Mouse (Mus musculus) lung, embryonic 16.5 days (tissue): ENCODE data around the gene Sh3rf1. TPM values are rescaled to one million over a fixed set of nuclear protein-coding genes. Genes with fewer than 3 reads are reported as not detected.

Experiments used
- ATAC-seq: fragments of 200-750 bp; cut with Nextera tagmentation; 2 replicates; pipeline ENCODE4 v1.8.0; 2017; ENCODE audit warnings: low read depth, mild to moderate bottlenecking, moderate library complexity
- H3K27ac ChIP-seq: fragments of 300-500 bp; sonication (generic); 2 replicates; pipeline ENCODE4 v1.5.1; 2014; ENCODE audit warnings: mild to moderate bottlenecking, control low read depth, low read length
- H3K27me3 ChIP-seq: fragments of 300-500 bp; sonication (generic); 2 replicates; pipeline ENCODE4 v1.6.1; 2014; ENCODE audit warnings: low read depth, low read length, mixed read lengths; ENCODE audit not compliant: control insufficient read depth, insufficient read depth
- H3K36me3 ChIP-seq: fragments of 300-500 bp; sonication (generic); 2 replicates; pipeline ENCODE4 v1.6.1; 2014; ENCODE audit warnings: low read length; ENCODE audit not compliant: control insufficient read depth, insufficient read depth
- H3K4me1 ChIP-seq: fragments of 300-500 bp; sonication (generic); replicated peaks from 2 replicates; pipeline ENCODE4 v1.6.1; 2014; ENCODE audit warnings: low read length, mixed read lengths; ENCODE audit not compliant: control insufficient read depth, insufficient read depth
- H3K4me2 ChIP-seq: fragments of 300-500 bp; sonication (generic); 2 replicates; pipeline ENCODE4 v1.6.1; 2014; ENCODE audit warnings: low read depth, low read length, control low read depth
- H3K4me3 ChIP-seq: fragments of 300-500 bp; sonication (generic); 2 replicates; pipeline ENCODE4 v1.5.1; 2014; ENCODE audit warnings: mild to moderate bottlenecking, low read length, control low read depth
- H3K9ac ChIP-seq: fragments of 300-500 bp; sonication (generic); 2 replicates; pipeline ENCODE4 v1.6.1; 2014; ENCODE audit warnings: low read length, control low read depth
- H3K9me3 ChIP-seq: fragments of 300-500 bp; sonication (generic); 2 replicates; pipeline ENCODE4 v1.6.1; 2016; ENCODE audit warnings: low read length; ENCODE audit not compliant: control insufficient read depth
- WGBS: fragments of 180-500 bp; shearing (Covaris S2); extraction: QIAGEN DNeasy Blood & Tissue Kit; methylation state at CpG from one replicate; pipeline ENCODE4 v1.1.7; 2014; 5-methylcytosine and 5-hydroxymethylcytosine counted together
- polyA plus RNA-seq: library from polyadenylated mRNA; unstranded; fragments of >200 nt; fragmentation: Nextera tagmentation; extraction: Ambion mirVana; gene quantifications from 2 replicates; pipeline ENCODE4 v1.2.1, GENCODE M21; 2015

Gene Sh3rf1
- polyA plus RNA-seq, 1 experiment from 2014 or later: 18.7 TPM

DNA sequence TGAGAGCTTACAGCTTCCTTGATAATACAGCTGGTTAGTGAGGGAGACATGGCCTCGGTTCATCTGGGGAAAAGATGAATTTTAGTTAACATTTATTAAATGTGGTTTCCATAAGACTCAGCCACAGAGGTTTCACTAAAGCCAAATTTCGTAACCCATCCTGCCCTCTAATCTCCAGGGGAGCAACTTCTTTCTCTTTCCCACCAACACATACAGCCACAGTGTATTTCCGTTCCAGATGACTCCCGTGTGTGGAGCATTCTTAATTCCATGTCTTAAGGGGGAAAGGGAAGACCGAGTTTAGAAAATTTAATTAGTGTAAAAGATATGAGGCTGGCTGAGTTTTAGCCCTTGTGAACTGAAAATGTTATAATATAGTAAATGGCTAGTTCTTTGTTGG is 131.8 kb downstream of the Sh3rf1 start:
- Histone ChIP-seq H3K4me2 (no peak overlapping the region), H3K36me3 (peaks cover 2% of the 10 kb centered on the region; the same call in 1 of the 2 replicates), H3K9me3 (no peaks in the 10 kb centered on the region), H3K27me3 (no peaks in the 10 kb centered on the region), H3K9ac (no peak overlapping the region), H3K27ac (no peak overlapping the region), H3K4me3 (no peak overlapping the region), H3K4me1 (no peaks in the 10 kb centered on the region)
- ATAC-seq: no peak
- 74% methylated on average over 5 of the region's 5 CpGs for WGBS

DNA sequence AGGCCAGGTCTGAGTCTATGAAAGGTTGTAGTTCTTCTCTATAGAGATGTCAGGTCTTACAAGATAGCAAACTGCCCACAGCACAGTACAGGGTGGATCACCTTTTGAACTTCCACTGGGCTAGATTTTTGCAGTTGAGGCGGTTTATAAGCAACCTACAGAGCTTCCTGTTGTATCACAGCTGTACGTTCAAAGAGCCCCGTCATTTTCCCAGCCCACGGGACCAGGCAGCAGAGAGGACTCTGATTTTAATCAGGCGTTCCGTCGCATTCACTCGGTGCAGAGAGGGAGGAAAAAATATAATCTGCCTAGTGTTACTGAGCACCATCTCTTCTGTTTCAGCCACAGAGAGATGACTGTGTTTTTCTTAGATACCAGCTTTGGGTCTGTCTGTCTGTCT is 135.3 kb downstream of the Sh3rf1 start:
- Histone ChIP-seq H3K9ac (no peak overlapping the region), H3K36me3 (peaks cover 6% of the 10 kb centered on the region; the same call in 1 of the 2 replicates)
- 30% methylated on average over 8 of the region's 8 CpGs for WGBS

DNA sequence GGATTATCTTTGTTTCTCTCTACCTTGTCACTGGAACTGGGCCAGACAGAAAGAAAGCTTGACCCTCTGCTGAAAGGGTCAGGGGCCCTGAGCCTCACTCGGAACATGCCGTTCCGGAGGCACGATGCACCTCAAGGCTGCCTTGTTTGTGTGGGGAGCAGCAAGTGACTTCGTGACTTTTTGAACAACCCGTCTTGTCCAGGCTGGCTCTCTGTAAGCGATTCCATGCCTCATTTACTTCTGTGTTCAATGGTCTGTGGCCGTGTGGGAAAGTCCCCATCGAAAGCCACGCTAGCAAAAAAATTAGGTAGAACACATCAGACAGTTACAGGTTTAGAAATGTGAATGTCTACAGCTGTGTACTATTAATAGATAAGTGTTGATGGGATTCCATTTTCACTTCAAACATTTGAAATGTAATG is 136.2 kb downstream of the Sh3rf1 start:
- H3K4me3 ChIP-seq: no peak overlapping the region

More for the DNA sequence above, 135.3 kb downstream of the Sh3rf1 start:
- Histone ChIP-seq H3K9me3 (no peaks in the 10 kb centered on the region), H3K4me1 (peaks cover 3% of the 10 kb centered on the region; the same call in 1 of the 2 replicates), H3K4me2 (no peak overlapping the region), H3K27ac (no peak overlapping the region), H3K27me3 (no peaks in the 10 kb centered on the region), H3K4me3 (no peak overlapping the region)
- no peak for ATAC-seq

DNA sequence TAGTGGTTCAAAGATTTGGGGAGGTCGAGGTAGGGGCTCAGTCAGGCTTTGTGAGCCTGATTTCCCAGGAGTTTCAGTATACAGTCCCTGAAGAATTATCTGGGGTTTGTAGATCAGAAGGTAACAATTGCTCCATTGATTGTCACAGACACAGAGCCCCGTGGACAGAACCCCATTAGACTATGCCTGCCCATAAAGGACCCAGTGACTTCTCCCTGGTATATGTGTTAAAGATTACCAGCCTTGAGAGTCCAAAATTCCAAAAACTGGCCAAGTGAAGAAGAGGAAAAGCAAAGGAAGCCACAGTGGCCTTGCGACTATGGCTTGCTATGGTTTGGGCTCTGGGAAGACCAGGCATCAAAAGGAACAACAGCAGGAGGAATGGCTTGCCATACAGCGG is 136.7 kb downstream of the Sh3rf1 start:
- Histone ChIP-seq H3K9me3 (no peaks in the 10 kb centered on the region), H3K4me3 (no peak overlapping the region), H3K27ac (no peak overlapping the region), H3K4me1 (peaks cover 3% of the 10 kb centered on the region; the same call in 1 of the 2 replicates), H3K36me3 (peaks cover 8% of the 10 kb centered on the region; the same call in 1 of the 2 replicates), H3K9ac (no peak overlapping the region), H3K27me3 (no peaks in the 10 kb centered on the region), H3K4me2 (no peak overlapping the region)
- 78% methylated on average over 4 of the region's 4 CpGs for WGBS
- no peak for ATAC-seq

More for the DNA sequence above, 136.2 kb downstream of the Sh3rf1 start:
- peaks cover 8% of the 10 kb centered on the region; the same call in 1 of the 2 replicates for H3K36me3 ChIP-seq
- no peak overlapping the region for H3K27ac ChIP-seq
- H3K4me1 ChIP-seq: peaks cover 3% of the 10 kb centered on the region; the same call in 1 of the 2 replicates
- no peak overlapping the region for H3K4me2 ChIP-seq
- no peak overlapping the region for H3K9ac ChIP-seq
- ATAC-seq: no peak
- no peaks in the 10 kb centered on the region for H3K27me3 ChIP-seq
- WGBS: 68% methylated on average over 10 of the region's 10 CpGs
- no peaks in the 10 kb centered on the region for H3K9me3 ChIP-seq

DNA sequence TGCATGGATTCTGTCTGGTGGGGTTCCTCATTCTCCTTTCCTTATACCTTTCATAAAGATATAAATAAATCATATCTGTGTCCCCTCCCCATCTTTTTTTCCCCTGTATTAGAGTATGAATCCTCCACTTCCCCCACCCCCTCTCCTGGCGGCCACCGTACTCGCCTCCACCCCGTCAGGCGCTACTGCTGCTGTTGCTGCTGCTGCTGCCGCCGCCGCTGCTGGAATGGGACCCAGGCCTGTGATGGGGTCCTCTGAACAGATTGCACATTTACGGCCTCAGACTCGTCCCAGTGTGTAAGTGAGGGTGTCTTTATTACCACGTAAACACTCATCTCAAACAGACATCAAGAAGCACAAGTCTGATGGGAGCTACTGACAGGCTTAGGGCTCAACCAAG is 137.8 kb downstream of the Sh3rf1 start:
- Histone ChIP-seq H3K27ac (no peak overlapping the region), H3K9me3 (no peaks in the 10 kb centered on the region), H3K9ac (no peak overlapping the region), H3K36me3 (peaks cover 12% of the 10 kb centered on the region), H3K4me1 (peaks cover 3% of the 10 kb centered on the region; the same call in 1 of the 2 replicates), H3K4me3 (no peak overlapping the region), H3K4me2 (no peak overlapping the region), H3K27me3 (no peaks in the 10 kb centered on the region)
- 84% methylated on average over 11 of the region's 11 CpGs for WGBS
- no peak for ATAC-seq

DNA sequence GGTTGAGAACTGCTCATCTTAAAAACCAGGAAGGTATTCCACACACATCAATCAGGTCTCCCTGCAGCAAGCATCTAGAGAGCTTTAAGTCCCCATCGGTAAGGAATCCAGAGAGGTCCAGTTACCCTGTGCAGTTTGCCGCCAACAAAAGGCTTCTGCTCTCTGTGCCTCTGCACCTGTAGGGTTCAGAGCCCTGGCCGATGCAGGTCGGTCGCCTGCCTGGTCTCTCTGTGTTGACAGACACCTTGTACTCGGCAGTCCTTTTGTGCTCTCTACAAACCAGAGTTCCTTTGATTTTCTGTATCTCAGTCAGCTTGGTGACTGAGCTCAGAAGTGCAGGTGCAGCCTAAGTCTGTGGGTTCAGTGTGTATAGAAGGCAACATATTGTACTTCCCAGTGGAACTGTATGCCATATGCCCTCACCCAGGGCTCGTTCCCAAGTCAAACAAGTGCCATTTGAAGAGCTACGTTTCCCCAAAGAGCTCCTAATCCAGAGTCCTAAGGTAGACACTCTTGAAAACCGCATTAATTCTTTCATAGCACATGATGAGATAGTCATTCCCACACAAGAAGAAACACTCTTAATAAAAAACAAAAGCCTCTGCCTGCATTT is 138.7 kb downstream of the Sh3rf1 start:
- H3K4me1 ChIP-seq: peaks cover 3% of the 10 kb centered on the region; the same call in 1 of the 2 replicates
- no peak overlapping the region for H3K4me3 ChIP-seq
- 54% methylated on average over 9 of the region's 9 CpGs for WGBS
- H3K9ac ChIP-seq: no peak overlapping the region
- H3K9me3 ChIP-seq: no peaks in the 10 kb centered on the region
- H3K36me3 ChIP-seq: peaks cover 15% of the 10 kb centered on the region
- H3K4me2 ChIP-seq: no peak overlapping the region; the same call in 1 of the 2 replicates
- H3K27me3 ChIP-seq: no peaks in the 10 kb centered on the region
- peak overlapping the region; percentile 61 for H3K27ac ChIP-seq
- ATAC-seq: peak; percentile 76

DNA sequence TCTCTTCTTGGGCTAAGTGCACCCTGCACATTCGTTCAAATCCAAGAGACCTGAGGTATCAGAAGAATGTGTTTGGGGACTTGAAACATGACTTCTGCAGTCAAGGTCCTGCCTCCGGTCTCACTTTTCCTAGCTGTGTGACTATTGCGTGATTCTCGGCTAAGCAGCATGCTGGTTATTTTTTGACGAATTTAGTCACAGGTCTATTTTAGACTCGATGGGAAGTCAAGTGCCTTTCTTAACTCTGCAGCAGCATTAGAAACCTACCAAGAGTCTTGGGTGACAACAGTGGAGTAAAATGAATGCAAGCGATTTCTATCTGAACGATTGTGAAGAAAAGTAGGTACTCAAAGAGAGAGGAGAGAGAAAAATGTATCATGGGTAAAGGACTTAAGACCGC is 149.6 kb downstream of the Sh3rf1 start:
- Histone ChIP-seq H3K4me3 (no peak overlapping the region), H3K9ac (no peak overlapping the region), H3K4me1 (no peaks in the 10 kb centered on the region), H3K27ac (no peak overlapping the region), H3K9me3 (no peaks in the 10 kb centered on the region), H3K4me2 (no peak overlapping the region), H3K27me3 (no peaks in the 10 kb centered on the region), H3K36me3 (no peaks in the 10 kb centered on the region; the same call in 1 of the 2 replicates)
- ATAC-seq: no peak
- WGBS: 79% methylated on average over 9 of the region's 9 CpGs

DNA sequence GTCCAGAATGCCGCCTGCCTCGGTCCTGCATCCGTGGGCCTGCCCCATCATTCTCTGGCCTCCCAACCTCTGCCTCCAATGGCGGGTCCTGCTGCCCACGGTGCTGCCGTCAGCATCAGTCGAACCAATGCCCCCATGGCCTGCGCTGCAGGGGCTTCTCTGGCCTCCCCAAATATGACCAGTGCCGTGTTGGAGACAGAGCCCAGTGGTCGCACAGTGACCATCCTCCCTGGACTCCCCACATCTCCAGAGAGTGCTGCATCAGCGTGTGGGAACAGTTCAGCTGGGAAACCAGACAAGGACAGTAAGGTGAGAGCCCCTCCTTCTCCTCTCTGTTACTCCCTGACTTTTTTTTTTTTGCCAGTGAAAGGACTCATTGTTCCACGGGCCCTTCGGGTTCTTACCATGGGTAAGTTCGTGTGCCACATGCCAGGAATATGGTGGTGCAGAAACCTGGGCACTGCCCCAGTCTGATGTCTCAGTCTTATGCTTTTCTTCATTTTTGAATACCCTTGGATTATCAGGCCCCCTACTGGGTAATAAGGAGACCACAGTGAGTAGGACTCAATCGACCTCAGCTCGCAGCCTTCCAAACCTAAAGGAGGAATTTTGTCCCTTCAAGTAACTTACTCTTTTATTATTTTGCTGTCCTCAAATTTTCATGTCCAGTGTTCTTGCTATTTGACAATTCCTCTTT is 150.5 kb downstream of the Sh3rf1 start:
- Histone ChIP-seq H3K27me3 (no peaks in the 10 kb centered on the region), H3K27ac (no peak overlapping the region), H3K4me1 (no peaks in the 10 kb centered on the region), H3K9ac (no peak overlapping the region), H3K4me3 (no peak overlapping the region), H3K9me3 (no peaks in the 10 kb centered on the region), H3K4me2 (no peak overlapping the region), H3K36me3 (no peaks in the 10 kb centered on the region; the same call in 1 of the 2 replicates)
- WGBS: 79% methylated on average over 16 of the region's 16 CpGs
- ATAC-seq: 0 out of 2 replicates have a peak, but pooled peaks have one; percentile 41

DNA sequence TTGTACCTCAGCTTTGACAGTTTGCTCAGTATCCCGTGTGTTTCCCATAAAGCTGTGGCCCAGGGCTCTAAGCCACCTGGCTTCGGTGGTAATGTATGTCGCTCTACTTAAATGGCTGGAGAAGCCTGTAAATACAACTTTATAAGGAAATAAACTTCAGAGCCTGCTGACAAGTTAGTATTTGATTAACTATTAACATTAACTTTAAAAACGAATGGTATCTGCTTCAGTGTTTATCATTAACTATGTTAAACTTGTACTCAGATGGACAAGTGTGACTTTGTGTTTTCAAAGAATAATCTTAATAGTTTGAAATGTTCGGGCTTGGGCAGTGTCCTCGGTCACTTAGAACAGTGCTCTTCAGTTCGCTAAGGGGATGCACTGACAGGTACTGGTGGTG is 151.5 kb downstream of the Sh3rf1 start:
- ATAC-seq: no peak

More for the DNA sequence above, 151.5 kb downstream of the Sh3rf1 start:
- Histone ChIP-seq H3K4me3 (no peak overlapping the region), H3K9ac (no peak overlapping the region), H3K4me2 (no peak overlapping the region), H3K4me1 (no peaks in the 10 kb centered on the region), H3K36me3 (peaks cover 2% of the 10 kb centered on the region; the same call in 1 of the 2 replicates), H3K27me3 (no peaks in the 10 kb centered on the region), H3K9me3 (no peaks in the 10 kb centered on the region), H3K27ac (no peak overlapping the region)
- WGBS: 72% methylated on average over 7 of the region's 7 CpGs
